Mouse (Mus musculus) intestine, embryonic 15.5 days (tissue): ENCODE measurements at regions not wholly inside any gene's neighbourhood (a gene's known extent, or its start where the extent isn't known, plus 50 kb on each side); places are given as distances from the start of the nearest gene placed in this dataset.

Source experiments
- ATAC-seq: fragments of 200-750 bp; cut with Nextera tagmentation; 2 replicates; pipeline ENCODE4 v1.8.0; 2017; ENCODE audit warnings: moderate TSS enrichment, moderate library complexity
- H3K27ac ChIP-seq: fragments of 300-500 bp; sonication (generic); 2 replicates; pipeline ENCODE4 v1.5.1; 2015; ENCODE audit warnings: mild to moderate bottlenecking, inconsistent platforms
- H3K27me3 ChIP-seq: fragments of 300-500 bp; sonication (generic); replicated peaks from 2 replicates; pipeline ENCODE4 v1.6.1; 2015; ENCODE audit warnings: inconsistent platforms
- H3K36me3 ChIP-seq: fragments of 300-500 bp; sonication (generic); 2 replicates; pipeline ENCODE4 v1.6.1; 2015; ENCODE audit warnings: inconsistent platforms
- H3K4me1 ChIP-seq: fragments of 300-500 bp; sonication (generic); replicated peaks from 2 replicates; pipeline ENCODE4 v1.6.1; 2015; ENCODE audit warnings: inconsistent platforms
- H3K4me2 ChIP-seq: fragments of 300-500 bp; sonication (generic); replicated peaks from 2 replicates; pipeline ENCODE4 v1.6.1; 2015; ENCODE audit warnings: mild to moderate bottlenecking, inconsistent platforms
- H3K4me3 ChIP-seq: fragments of 300-500 bp; sonication (generic); replicated peaks from 2 replicates; pipeline ENCODE4 v1.5.1; 2015; ENCODE audit warnings: inconsistent platforms
- H3K9ac ChIP-seq: fragments of 300-500 bp; sonication (generic); 2 replicates; pipeline ENCODE4 v1.6.1; 2015; ENCODE audit warnings: inconsistent platforms
- H3K9me3 ChIP-seq: fragments of 300-500 bp; sonication (generic); 2 replicates; pipeline ENCODE4 v1.6.1; 2016; ENCODE audit warnings: inconsistent platforms
- WGBS: fragments of 180-500 bp; shearing (Covaris S2); methylation state at CpG from one replicate; pipeline ENCODE4 v1.1.7; 2015; 5-methylcytosine and 5-hydroxymethylcytosine counted together

DNA sequence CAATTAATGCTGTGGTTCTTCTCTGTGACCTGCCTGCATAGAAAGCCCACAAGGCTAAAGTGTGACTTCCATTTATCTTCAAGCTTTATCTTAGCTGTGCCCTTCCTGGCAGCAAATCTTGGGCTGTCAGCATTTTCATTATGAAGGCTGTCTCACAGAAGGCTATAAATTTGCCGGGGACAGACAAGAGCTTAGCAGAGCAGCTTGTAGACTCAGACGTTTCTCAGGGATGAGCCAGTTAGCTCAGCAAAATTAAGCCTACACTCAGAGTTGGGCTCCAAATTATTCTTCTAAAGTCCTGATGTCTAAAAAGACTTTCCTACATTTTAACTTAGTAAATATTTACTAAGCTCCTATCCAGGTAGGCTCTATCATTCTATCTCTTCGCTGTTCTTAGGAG, 112.9 kb upstream of the Ngly1 start:
- Histone ChIP-seq H3K36me3 (no peaks in the 10 kb centered on the region), H3K27ac (no peak overlapping the region), H3K4me3 (no peak overlapping the region), H3K27me3 (no peaks in the 10 kb centered on the region), H3K4me1 (no peaks in the 10 kb centered on the region), H3K9ac (no peak overlapping the region), H3K4me2 (no peak overlapping the region), H3K9me3 (no peaks in the 10 kb centered on the region)
- no peak for ATAC-seq
- WGBS = 62% methylated on average over 3 of the region's 3 CpGs

GRCm38 (mm10) chr14:16144299-16144698, 104.8 kb upstream of the Ngly1 start:
- H3K4me1 ChIP-seq = no peaks in the 10 kb centered on the region
- H3K36me3 ChIP-seq = no peaks in the 10 kb centered on the region
- H3K4me3 ChIP-seq = no peak overlapping the region
- no peak for ATAC-seq
- no peak overlapping the region for H3K27ac ChIP-seq
- H3K9ac ChIP-seq = no peak overlapping the region
- H3K4me2 ChIP-seq = no peak overlapping the region
- no peaks in the 10 kb centered on the region for H3K9me3 ChIP-seq
- H3K27me3 ChIP-seq = no peaks in the 10 kb centered on the region
- WGBS = 91% methylated on average over 5 of the region's 5 CpGs

DNA sequence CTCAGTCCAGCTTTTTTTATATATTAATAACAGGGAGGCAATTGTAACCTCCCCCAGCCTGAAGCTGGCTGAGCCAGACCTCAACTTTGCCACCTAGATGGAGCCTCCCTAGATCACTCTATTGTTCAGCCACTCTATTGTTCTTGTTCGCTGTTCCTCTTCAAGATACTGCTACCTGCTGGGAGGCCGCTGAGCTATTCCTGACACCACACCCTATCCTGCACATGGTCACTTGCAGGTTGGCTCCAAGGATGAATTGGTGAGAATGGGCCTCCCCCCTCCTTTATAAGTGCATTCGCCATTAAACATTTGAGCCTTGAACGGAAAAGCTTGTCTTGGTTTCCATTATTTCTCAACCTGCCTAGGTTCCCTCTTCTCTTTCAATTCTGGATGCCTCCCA, 102.3 kb upstream of the Ngly1 start:
- Histone ChIP-seq H3K36me3 (no peaks in the 10 kb centered on the region), H3K27ac (no peak overlapping the region), H3K4me2 (no peak overlapping the region), H3K4me3 (no peak overlapping the region), H3K9ac (no peak overlapping the region), H3K27me3 (no peaks in the 10 kb centered on the region), H3K4me1 (no peaks in the 10 kb centered on the region), H3K9me3 (no peaks in the 10 kb centered on the region)
- ATAC-seq = no peak
- WGBS = 74% methylated on average over 4 of the region's 4 CpGs

- H3K9me3 ChIP-seq = no peaks in the 10 kb centered on the region
- no peaks in the 10 kb centered on the region for H3K27me3 ChIP-seq
- WGBS = 82% methylated on average over 3 of the region's 3 CpGs
- no peak overlapping the region for H3K9ac ChIP-seq
- H3K4me1 ChIP-seq = no peaks in the 10 kb centered on the region
- no peak overlapping the region for H3K27ac ChIP-seq
- H3K36me3 ChIP-seq = no peaks in the 10 kb centered on the region
- no peak for ATAC-seq
- H3K4me2 ChIP-seq = no peak overlapping the region
- H3K4me3 ChIP-seq = no peak overlapping the region
Observed at GRCm38 (mm10) chr14:16151815-16152214, 97.3 kb upstream of the Ngly1 start.

DNA sequence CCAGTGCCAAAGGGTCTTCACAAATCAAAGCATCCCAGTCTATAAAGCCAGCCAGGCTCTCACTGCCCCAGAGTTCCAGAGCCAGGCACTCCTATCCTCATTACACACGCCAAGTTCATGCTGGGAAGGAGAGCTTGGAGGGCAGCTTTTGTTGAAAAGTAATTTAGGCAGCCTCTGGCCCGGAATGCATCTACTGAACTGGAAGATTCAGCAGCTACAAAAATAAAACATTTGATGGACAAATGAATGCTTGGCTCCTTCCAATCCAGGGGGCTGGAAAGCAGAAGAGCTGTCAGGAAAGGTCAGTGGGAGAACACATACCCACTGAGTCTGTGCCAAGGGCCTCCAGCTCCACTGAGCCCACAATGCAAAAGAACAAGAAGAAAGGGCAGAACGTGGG, 96.4 kb upstream of the Ngly1 start:
- H3K4me1 ChIP-seq = no peaks in the 10 kb centered on the region
- H3K4me3 ChIP-seq = no peak overlapping the region
- H3K27ac ChIP-seq = no peak overlapping the region
- no peak overlapping the region for H3K4me2 ChIP-seq
- no peaks in the 10 kb centered on the region for H3K27me3 ChIP-seq
- no peaks in the 10 kb centered on the region for H3K36me3 ChIP-seq
- no peak overlapping the region for H3K9ac ChIP-seq
- no peak for ATAC-seq
- no peaks in the 10 kb centered on the region for H3K9me3 ChIP-seq
- 73% methylated on average over 3 of the region's 3 CpGs for WGBS

DNA sequence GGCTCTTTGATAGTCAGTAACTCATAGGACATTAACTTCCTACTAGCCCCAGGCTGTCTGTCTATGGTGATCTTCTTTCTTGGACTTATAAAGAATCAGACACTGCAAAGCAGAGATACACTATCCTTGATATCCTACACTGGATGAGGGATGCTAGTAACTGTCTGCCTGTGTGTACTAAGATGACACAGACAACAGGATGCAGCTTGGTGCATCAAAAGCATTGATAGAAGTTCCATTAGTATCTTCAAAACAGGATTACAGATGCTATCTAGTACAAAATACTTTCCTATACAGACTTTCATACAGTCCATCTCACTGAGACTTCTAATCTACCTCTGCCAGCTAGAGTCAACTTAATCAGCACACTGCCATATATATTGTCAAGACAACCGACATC, 94.0 kb upstream of the Ngly1 start:
- Histone ChIP-seq H3K9me3 (no peaks in the 10 kb centered on the region), H3K4me3 (no peak overlapping the region), H3K27ac (no peak overlapping the region), H3K9ac (no peak overlapping the region), H3K4me1 (no peaks in the 10 kb centered on the region), H3K36me3 (no peaks in the 10 kb centered on the region), H3K27me3 (no peaks in the 10 kb centered on the region), H3K4me2 (no peak overlapping the region)
- 76% methylated on average over 1 of the region's 1 CpGs for WGBS
- ATAC-seq = no peak

- no peak for ATAC-seq
- Histone ChIP-seq H3K4me3 (no peak overlapping the region), H3K9ac (no peak overlapping the region), H3K4me1 (no peaks in the 10 kb centered on the region), H3K27ac (no peak overlapping the region), H3K36me3 (no peaks in the 10 kb centered on the region), H3K27me3 (no peaks in the 10 kb centered on the region), H3K4me2 (no peak overlapping the region), H3K9me3 (no peaks in the 10 kb centered on the region)
- WGBS = 26% methylated on average over 1 of the region's 1 CpGs
Observed at GRCm38 (mm10) chr14:16170226-16170625, 78.9 kb upstream of the Ngly1 start.

DNA sequence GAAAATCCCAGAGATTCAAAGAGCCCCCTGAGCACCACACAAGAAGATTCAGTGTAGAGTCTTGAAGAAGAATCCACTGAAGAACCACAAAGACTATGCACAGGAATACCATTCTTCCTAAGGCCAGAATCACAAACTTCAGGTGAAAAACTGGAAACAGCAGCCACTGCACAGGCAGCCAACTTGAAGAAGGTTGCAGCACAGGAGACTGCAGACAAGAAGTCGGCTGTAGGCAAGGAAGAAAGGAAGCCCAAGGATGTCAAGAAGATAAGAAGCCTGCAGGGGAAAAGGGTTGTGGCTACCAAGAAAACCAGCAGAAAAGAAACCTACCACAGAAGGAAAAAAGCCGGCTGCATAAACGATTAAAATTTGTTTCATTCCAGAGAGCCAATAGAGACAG, 76.8 kb upstream of the Ngly1 start:
- Histone ChIP-seq H3K9me3 (no peaks in the 10 kb centered on the region), H3K4me1 (no peaks in the 10 kb centered on the region), H3K27me3 (no peaks in the 10 kb centered on the region), H3K4me3 (no peak overlapping the region), H3K4me2 (no peak overlapping the region), H3K27ac (no peak overlapping the region), H3K9ac (no peak overlapping the region), H3K36me3 (no peaks in the 10 kb centered on the region)
- WGBS = 84% methylated on average over 3 of the region's 3 CpGs
- ATAC-seq = no peak

DNA sequence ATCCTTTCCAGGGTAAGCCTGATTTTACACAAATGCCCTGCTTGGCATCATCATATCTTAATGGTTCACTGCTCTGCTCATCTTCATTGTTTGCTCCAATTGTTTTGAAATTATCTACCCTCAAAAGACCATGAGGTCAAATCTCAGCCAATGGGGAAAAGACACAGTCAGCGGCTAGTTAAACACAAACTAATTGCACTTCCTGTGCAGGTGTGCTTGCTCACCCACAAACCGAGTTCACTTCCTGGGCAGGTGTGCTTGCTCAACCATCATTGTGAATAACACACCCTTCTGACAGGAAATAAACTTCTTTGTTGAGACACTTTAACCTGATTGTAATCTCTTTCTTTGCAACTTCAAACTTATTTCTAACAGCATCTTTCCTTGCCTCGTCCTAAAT, 75.8 kb upstream of the Ngly1 start:
- no peak overlapping the region for H3K9ac ChIP-seq
- H3K4me2 ChIP-seq = no peak overlapping the region
- no peaks in the 10 kb centered on the region for H3K36me3 ChIP-seq
- no peak overlapping the region for H3K27ac ChIP-seq
- H3K9me3 ChIP-seq = no peaks in the 10 kb centered on the region
- no peaks in the 10 kb centered on the region for H3K27me3 ChIP-seq
- no peak overlapping the region for H3K4me3 ChIP-seq
- WGBS = 60% methylated on average over 3 of the region's 3 CpGs
- ATAC-seq = no peak
- H3K4me1 ChIP-seq = no peaks in the 10 kb centered on the region

GRCm38 (mm10) chr14:16178227-16178626, 70.9 kb upstream of the Ngly1 start:
- no peak for ATAC-seq
- no peak overlapping the region for H3K27ac ChIP-seq
- 89% methylated on average over 3 of the region's 3 CpGs for WGBS

GRCm38 (mm10) chr14:16181822-16182221, 67.3 kb upstream of the Ngly1 start:
- no peak overlapping the region for H3K4me2 ChIP-seq
- H3K4me1 ChIP-seq = no peaks in the 10 kb centered on the region
- no peak for ATAC-seq
- H3K4me3 ChIP-seq = no peak overlapping the region
- no peaks in the 10 kb centered on the region for H3K9me3 ChIP-seq
- no peaks in the 10 kb centered on the region for H3K27me3 ChIP-seq
- 70% methylated on average over 2 of the region's 2 CpGs for WGBS
- H3K27ac ChIP-seq = no peak overlapping the region
- no peaks in the 10 kb centered on the region for H3K36me3 ChIP-seq
- no peak overlapping the region for H3K9ac ChIP-seq

More at GRCm38 (mm10) chr14:16178227-16178626, 70.9 kb upstream of the Ngly1 start:
- Histone ChIP-seq H3K27me3 (no peaks in the 10 kb centered on the region), H3K4me2 (no peak overlapping the region), H3K4me1 (no peaks in the 10 kb centered on the region), H3K4me3 (no peak overlapping the region), H3K36me3 (no peaks in the 10 kb centered on the region), H3K9ac (no peak overlapping the region), H3K9me3 (no peaks in the 10 kb centered on the region)

- H3K36me3 ChIP-seq = no peaks in the 10 kb centered on the region
- no peak overlapping the region for H3K4me3 ChIP-seq
- no peaks in the 10 kb centered on the region for H3K27me3 ChIP-seq
- ATAC-seq = no peak
- no peak overlapping the region for H3K27ac ChIP-seq
- H3K4me1 ChIP-seq = no peaks in the 10 kb centered on the region
- H3K9ac ChIP-seq = no peak overlapping the region
- H3K9me3 ChIP-seq = no peaks in the 10 kb centered on the region
- no peak overlapping the region for H3K4me2 ChIP-seq
Observed at GRCm38 (mm10) chr14:16185246-16185645, 63.8 kb upstream of the Ngly1 start.
